Mouse (Mus musculus): Measurements from ENCODE around the gene Safb. TPM values are rescaled to one million over a fixed set of nuclear protein-coding genes. Genes with fewer than 3 reads are reported as not detected.

Safb gene
- total RNA-seq, 4 experiments from 2014 or later: 149 to 168 (median 159) TPM

GRCm38 (mm10) chr17:56560131-56560530 is 24.5 kb upstream of the Safb start:
- DNase-seq (ENCODE audit: low spot score in 2 of 2): no peak

GRCm38 (mm10) chr17:56561866-56562265 is 22.8 kb upstream of the Safb start:
- DNase-seq (ENCODE audit: low spot score in 2 of 2): no peak

GRCm38 (mm10) chr17:56566293-56566692 is 18.3 kb upstream of the Safb start:
- no peak for DNase-seq (ENCODE audit: low spot score in 2 of 2)

GRCm38 (mm10) chr17:56566918-56567317 is 17.7 kb upstream of the Safb start:
- no peak for DNase-seq (ENCODE audit: low spot score in 2 of 2)

- DNase-seq (ENCODE audit: low spot score in 2 of 2): no peak
Observed at GRCm38 (mm10) chr17:56567370-56567769, 17.3 kb upstream of the Safb start.

GRCm38 (mm10) chr17:56570287-56570686 is 14.3 kb upstream of the Safb start:
- no peak for DNase-seq (ENCODE audit: low spot score in 2 of 2)

- no peak for DNase-seq (ENCODE audit: low spot score in 2 of 2)
Observed at GRCm38 (mm10) chr17:56572154-56572553, 12.5 kb upstream of the Safb start.

GRCm38 (mm10) chr17:56572939-56573338 is 11.7 kb upstream of the Safb start:
- DNase-seq (ENCODE audit: low spot score in 2 of 2): no peak

- DNase-seq (ENCODE audit: low spot score in 2 of 2): no peak
Observed at GRCm38 (mm10) chr17:56583071-56583470, 1.6 kb upstream of the Safb start.

GRCm38 (mm10) chr17:56583611-56584256 is 891 bp upstream of the Safb start:
- DNase-seq (ENCODE audit: low spot score in 2 of 2): peak; percentile 42 to 45

GRCm38 (mm10) chr17:56585171-56585821 is 671 bp downstream of the Safb start:
- no peak for DNase-seq (ENCODE audit: low spot score in 2 of 2)

GRCm38 (mm10) chr17:56587773-56588172 is 3.1 kb downstream of the Safb start:
- DNase-seq (ENCODE audit: low spot score in 2 of 2): no peak

GRCm38 (mm10) chr17:56588921-56589320 is 4.3 kb downstream of the Safb start:
- no peak for DNase-seq (ENCODE audit: low spot score in 2 of 2)

GRCm38 (mm10) chr17:56592553-56592952 is 7.9 kb downstream of the Safb start:
- DNase-seq (ENCODE audit: low spot score in 2 of 2): no peak

GRCm38 (mm10) chr17:56593527-56594271 is 9.1 kb downstream of the Safb start:
- no peak for DNase-seq (ENCODE audit: low spot score in 2 of 2)

- DNase-seq (ENCODE audit: low spot score in 2 of 2): no peak
Observed at GRCm38 (mm10) chr17:56603186-56604069, 18.8 kb downstream of the Safb start.

GRCm38 (mm10) chr17:56604070-56604380 is 19.4 kb downstream of the Safb start:
- DNase-seq (ENCODE audit: low spot score in 2 of 2): no peak

- no peak for DNase-seq (ENCODE audit: low spot score in 2 of 2)
Observed at GRCm38 (mm10) chr17:56604422-56604821, 19.8 kb downstream of the Safb start.

- no peak for DNase-seq (ENCODE audit: low spot score in 2 of 2)
Observed at GRCm38 (mm10) chr17:56605431-56605830, 20.8 kb downstream of the Safb start.

GRCm38 (mm10) chr17:56607521-56608062 is 23.0 kb downstream of the Safb start:
- no peak for DNase-seq (ENCODE audit: low spot score in 2 of 2)

GRCm38 (mm10) chr17:56608699-56609098 is 24.1 kb downstream of the Safb start:
- no peak for DNase-seq (ENCODE audit: low spot score in 2 of 2)
